Mouse (Mus musculus): ENCODE measurements around the gene Rbm48.

GRCm38 (mm10) chr5:3645326-3645725 is 48.9 kb upstream of the Rbm48 start:
- TF ChIP-seq CTCF (IDR thresholded peaks at IDR 0.05; ENCODE audit: borderline replicate concordance, insufficient read depth, low read depth, low read length) (no peak), POLR2A (IDR thresholded peaks at IDR 0.05; ENCODE audit: borderline replicate concordance, insufficient read depth, low read length) (no peak)
